Mouse (Mus musculus): ENCODE data around the gene Fam162a. TPM values are rescaled to one million over a fixed set of nuclear protein-coding genes. Genes with fewer than 3 reads are reported as not detected.
"Not testable (repeated sequence)": the region's sequence is repeated elsewhere in the genome, so short reads cannot be mapped to it uniquely, and the experiment has no call there.

Gene Fam162a
- polyA plus RNA-seq, 1 experiment = 159 TPM

GRCm38 (mm10) chr16:36040640-36041624, 30.5 kb downstream of the Fam162a start, which contains the start of gene Wdr5b:
Wdr5b (plus strand) TSS chr16:36041190.
- no peak for TF ChIP-seq EP300 (IDR thresholded peaks at IDR 0.05; ENCODE audit: insufficient read depth, low read depth, low read length)
- TF ChIP-seq POLR2A (IDR thresholded peaks at IDR 0.05; ENCODE audit: insufficient read depth, low read length) = no peak
- no peak for TF ChIP-seq CTCF (IDR thresholded peaks at IDR 0.05; ENCODE audit: low read depth, low read length)
- Histone ChIP-seq H3K27ac (ENCODE audit: insufficient read depth, low read length) (no peak within 1 kb of the TSS), H3K9ac (ENCODE audit: low read depth, poor library complexity, severe bottlenecking) (peak within 1 kb of the TSS; percentile 68)

GRCm38 (mm10) chr16:36028120-36028519, 43.3 kb downstream of the Fam162a start:
- H3K9me3 ChIP-seq (replicated peaks; ENCODE audit: control insufficient read depth, insufficient read depth, low read length, poor library complexity, severe bottlenecking); H3K27ac ChIP-seq (ENCODE audit: insufficient read depth, low read length); H3K9ac ChIP-seq (ENCODE audit: low read depth, poor library complexity, severe bottlenecking); H3K27me3 ChIP-seq (ENCODE audit: control insufficient read depth, insufficient read depth, low read length, poor library complexity, severe bottlenecking); H3K4me3 ChIP-seq (ENCODE audit: low read depth, low read length); H3K4me1 ChIP-seq (ENCODE audit: control insufficient read depth, insufficient read depth, low read length): not testable (repeated sequence)
- H3K36me3 ChIP-seq (ENCODE audit: control insufficient read depth, insufficient read depth, low read length, poor library complexity, severe bottlenecking) = peaks cover 36% of the 10 kb centered on the region

More at GRCm38 (mm10) chr16:36040640-36041624, 30.5 kb downstream of the Fam162a start, which contains the start of gene Wdr5b:
- Histone ChIP-seq H3K9me3 (replicated peaks; ENCODE audit: control insufficient read depth, insufficient read depth, low read length, poor library complexity, severe bottlenecking) (no peaks in the 10 kb centered on the region), H3K27me3 (ENCODE audit: control insufficient read depth, insufficient read depth, low read length, poor library complexity, severe bottlenecking) (no peaks in the 10 kb centered on the region), H3K4me1 (ENCODE audit: control insufficient read depth, insufficient read depth, low read length) (no peaks in the 10 kb centered on the region), H3K4me3 (ENCODE audit: low read depth, low read length) (peak within 1 kb of the TSS; percentile 84), H3K36me3 (ENCODE audit: control insufficient read depth, insufficient read depth, low read length, poor library complexity, severe bottlenecking) (no peaks in the 10 kb centered on the region)

GRCm38 (mm10) chr16:36016335-36016734, 55.1 kb downstream of the Fam162a start:
- Histone ChIP-seq H3K4me3 (ENCODE audit: low read depth, low read length) (no peak overlapping the region), H3K27me3 (ENCODE audit: control insufficient read depth, insufficient read depth, low read length, poor library complexity, severe bottlenecking) (no peaks in the 10 kb centered on the region), H3K9me3 (replicated peaks; ENCODE audit: control insufficient read depth, insufficient read depth, low read length, poor library complexity, severe bottlenecking) (no peaks in the 10 kb centered on the region), H3K36me3 (ENCODE audit: control insufficient read depth, insufficient read depth, low read length, poor library complexity, severe bottlenecking) (peaks cover 37% of the 10 kb centered on the region), H3K27ac (ENCODE audit: insufficient read depth, low read length) (no peak overlapping the region), H3K4me1 (ENCODE audit: control insufficient read depth, insufficient read depth, low read length) (no peaks in the 10 kb centered on the region), H3K9ac (ENCODE audit: low read depth, poor library complexity, severe bottlenecking) (no peak overlapping the region)
- TF ChIP-seq POLR2A (IDR thresholded peaks at IDR 0.05; ENCODE audit: insufficient read depth, low read length) = no peak
- TF ChIP-seq CTCF (IDR thresholded peaks at IDR 0.05; ENCODE audit: low read depth, low read length) = no peak
- TF ChIP-seq EP300 (IDR thresholded peaks at IDR 0.05; ENCODE audit: insufficient read depth, low read depth, low read length) = no peak

GRCm38 (mm10) chr16:36008396-36008795, 63.0 kb downstream of the Fam162a start:
- Histone ChIP-seq H3K9ac (ENCODE audit: low read depth, poor library complexity, severe bottlenecking) (no peak overlapping the region), H3K4me1 (ENCODE audit: control insufficient read depth, insufficient read depth, low read length) (no peaks in the 10 kb centered on the region), H3K36me3 (ENCODE audit: control insufficient read depth, insufficient read depth, low read length, poor library complexity, severe bottlenecking) (peaks cover 19% of the 10 kb centered on the region), H3K9me3 (replicated peaks; ENCODE audit: control insufficient read depth, insufficient read depth, low read length, poor library complexity, severe bottlenecking) (no peaks in the 10 kb centered on the region), H3K27ac (ENCODE audit: insufficient read depth, low read length) (no peak overlapping the region), H3K4me3 (ENCODE audit: low read depth, low read length) (no peak overlapping the region), H3K27me3 (ENCODE audit: control insufficient read depth, insufficient read depth, low read length, poor library complexity, severe bottlenecking) (no peaks in the 10 kb centered on the region)
- TF ChIP-seq POLR2A (IDR thresholded peaks at IDR 0.05; ENCODE audit: insufficient read depth, low read length) (no peak), CTCF (IDR thresholded peaks at IDR 0.05; ENCODE audit: low read depth, low read length) (no peak), EP300 (IDR thresholded peaks at IDR 0.05; ENCODE audit: insufficient read depth, low read depth, low read length) (no peak)

- H3K27ac ChIP-seq (ENCODE audit: insufficient read depth, low read length); H3K9me3 ChIP-seq (replicated peaks; ENCODE audit: control insufficient read depth, insufficient read depth, low read length, poor library complexity, severe bottlenecking); H3K4me3 ChIP-seq (ENCODE audit: low read depth, low read length); H3K27me3 ChIP-seq (ENCODE audit: control insufficient read depth, insufficient read depth, low read length, poor library complexity, severe bottlenecking); H3K9ac ChIP-seq (ENCODE audit: low read depth, poor library complexity, severe bottlenecking); H3K4me1 ChIP-seq (ENCODE audit: control insufficient read depth, insufficient read depth, low read length): not testable (repeated sequence)
- peaks cover 16% of the 10 kb centered on the region for H3K36me3 ChIP-seq (ENCODE audit: control insufficient read depth, insufficient read depth, low read length, poor library complexity, severe bottlenecking)
Measured at GRCm38 (mm10) chr16:35998852-35999251, 72.5 kb downstream of the Fam162a start.

Other genes with a start within 250 kb of the Fam162a start
- 5.4 and 5.7 TPM in 2 replicates for gene Parp14, start 200.1 kb downstream of the Fam162a start, polyA plus RNA-seq (2011; ENCODE audit: insufficient read depth, insufficient read length, low read depth, missing spikeins)
- gene Parp9, start 133.1 kb downstream of the Fam162a start, polyA plus RNA-seq (2011; ENCODE audit: insufficient read depth, insufficient read length, low read depth, missing spikeins) = 22.0 and 22.5 TPM in 2 replicates
- 11.2 and 12.1 TPM in 2 replicates for gene Dtx3l, start 132.4 kb downstream of the Fam162a start, polyA plus RNA-seq (2011; ENCODE audit: insufficient read depth, insufficient read length, low read depth, missing spikeins)
- gene Kpna1, start 92.8 kb downstream of the Fam162a start, polyA plus RNA-seq (2011; ENCODE audit: insufficient read depth, insufficient read length, low read depth, missing spikeins) = 93.0 and 103 TPM in 2 replicates
- 0.88 and 1.5 TPM in 2 replicates for gene Wdr5b, start 30.4 kb downstream of the Fam162a start, polyA plus RNA-seq (2011; ENCODE audit: insufficient read depth, insufficient read length, low read depth, missing spikeins)
- gene Ccdc58, start 91 bp upstream of the Fam162a start, polyA plus RNA-seq (2011; ENCODE audit: insufficient read depth, insufficient read length, low read depth, missing spikeins) = 279 and 293 TPM in 2 replicates
- not detected in 2 replicates for gene Csta1, start 59.6 kb upstream of the Fam162a start, polyA plus RNA-seq (2011; ENCODE audit: insufficient read depth, insufficient read length, low read depth, missing spikeins)
- gene Stfa2l1, start 85.2 kb upstream of the Fam162a start, polyA plus RNA-seq (2011; ENCODE audit: insufficient read depth, insufficient read length, low read depth, missing spikeins) = not detected in 2 replicates
- gene Gm5483, start 112.6 kb upstream of the Fam162a start, polyA plus RNA-seq (2011; ENCODE audit: insufficient read depth, insufficient read length, low read depth, missing spikeins) = not detected in 2 replicates
- gene Gm5416, start 138.8 kb upstream of the Fam162a start, polyA plus RNA-seq (2011; ENCODE audit: insufficient read depth, insufficient read length, low read depth, missing spikeins) = not detected in 2 replicates
- not detected in 2 replicates for gene 2010005H15Rik, start 149.9 kb upstream of the Fam162a start, polyA plus RNA-seq (2011; ENCODE audit: insufficient read depth, insufficient read length, low read depth, missing spikeins)
- gene Stfa1, start 205.4 kb upstream of the Fam162a start, polyA plus RNA-seq (2011; ENCODE audit: insufficient read depth, insufficient read length, low read depth, missing spikeins) = not detected in 2 replicates

Measured in ES-Bruce4 (cell line).